Mouse (Mus musculus): ENCODE data around the gene Gm4981.

- TF ChIP-seq CTCF (IDR thresholded peaks at IDR 0.05): no peak
- TF ChIP-seq EP300 (IDR thresholded peaks at IDR 0.05): no peak
These were observed 30.5 kb downstream of the Gm4981 start for GRCm38 (mm10) chr10:58205986-58206385.

All from lung, postnatal 0 days (tissue).